Mouse (Mus musculus): ENCODE measurements at regions not wholly inside any gene's neighbourhood (a gene's known extent, or its start where the extent isn't known, plus 50 kb on each side); places are given as distances from the start of the nearest gene placed in this dataset.
"Not testable (repeated sequence)": the region's sequence is repeated elsewhere in the genome, so short reads cannot be mapped to it uniquely, and the experiment has no call there.

DNA sequence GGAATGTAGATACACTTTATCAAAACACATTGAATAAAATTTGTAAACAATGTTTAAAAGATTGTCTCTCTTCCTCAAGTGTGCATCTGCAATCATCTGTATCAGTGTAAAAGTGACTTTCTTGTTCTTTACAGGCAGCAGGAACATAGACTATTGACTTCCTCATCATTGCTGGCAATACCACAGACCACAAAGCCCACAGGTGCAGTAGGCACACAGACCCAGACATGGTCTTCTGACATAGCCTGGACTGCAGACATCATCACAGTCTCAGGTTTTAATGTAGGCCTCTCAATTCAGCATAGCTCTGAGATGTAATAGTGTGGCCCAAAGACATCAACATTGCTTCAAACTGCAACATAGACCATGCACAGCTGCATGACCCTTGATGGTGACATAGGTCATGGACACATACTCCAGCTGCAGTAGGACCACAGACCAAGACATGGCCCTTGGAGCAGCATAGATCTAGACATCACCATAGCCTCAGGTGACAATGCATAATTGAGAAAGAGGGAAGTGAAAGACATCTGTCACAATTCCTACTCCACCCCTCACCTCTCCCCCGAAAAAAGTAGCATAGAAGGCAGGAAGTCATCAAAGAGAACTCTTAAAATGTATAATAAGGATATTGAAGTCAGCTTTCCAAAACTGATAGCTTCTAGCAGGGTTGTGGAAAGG lies 74.1 kb upstream of the Speer2 start:
- no peak for DNase-seq (ENCODE audit: extremely low read depth, low read depth)

GRCm38 (mm10) chr16:69943635-69944034 lies 80.1 kb upstream of the Speer2 start:
- no peak for DNase-seq (ENCODE audit: extremely low read depth, low read depth)

DNA sequence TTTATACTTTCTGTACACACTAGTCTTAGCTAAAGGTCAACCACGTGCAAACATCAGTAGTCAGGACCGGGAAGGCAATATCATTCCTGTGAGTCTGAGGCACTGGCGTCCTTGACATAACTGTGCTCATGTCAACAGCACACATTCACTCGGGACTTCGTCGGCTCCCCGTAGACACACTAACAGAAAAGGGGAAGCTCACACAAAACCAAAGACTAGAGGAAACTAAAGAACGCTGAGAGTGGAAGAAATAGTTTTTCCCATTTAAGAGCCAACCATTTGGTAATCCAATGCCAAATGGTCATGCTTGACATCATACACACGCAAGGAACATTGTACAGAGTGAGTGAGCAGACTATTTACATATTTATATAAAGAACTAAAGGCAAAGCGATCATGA lies 85.2 kb upstream of the Speer2 start:
- DNase-seq (ENCODE audit: extremely low read depth, low read depth): no peak

- DNase-seq (ENCODE audit: extremely low read depth, low read depth): no peak
These were observed 85.8 kb upstream of the Speer2 start for GRCm38 (mm10) chr16:69949339-69949738.

- DNase-seq (ENCODE audit: extremely low read depth, low read depth): no peak
These were observed 88.0 kb upstream of the Speer2 start for GRCm38 (mm10) chr16:69951581-69951980.

DNA sequence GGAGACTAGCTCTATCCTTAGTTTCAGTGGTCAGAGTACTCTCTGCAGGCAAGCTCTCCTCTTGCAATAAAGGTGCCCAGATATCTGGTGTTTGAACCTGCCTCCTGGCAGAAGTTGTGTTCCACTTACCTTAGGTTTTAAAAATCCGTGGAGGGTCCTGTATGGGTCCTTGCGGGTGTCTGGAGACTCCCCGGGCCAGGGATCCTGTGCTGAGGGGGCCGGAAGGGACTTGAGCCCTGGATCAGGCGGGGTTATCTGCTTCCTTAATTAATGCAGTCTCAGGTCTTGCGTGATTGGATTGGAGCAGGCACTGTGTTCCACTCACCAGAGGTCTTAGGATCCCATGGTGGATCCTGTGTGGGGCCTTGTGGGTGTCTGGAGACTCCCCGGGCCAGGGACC lies 103.0 kb upstream of the Speer2 start:
- DNase-seq (ENCODE audit: extremely low read depth, low read depth): not testable (repeated sequence)

DNA sequence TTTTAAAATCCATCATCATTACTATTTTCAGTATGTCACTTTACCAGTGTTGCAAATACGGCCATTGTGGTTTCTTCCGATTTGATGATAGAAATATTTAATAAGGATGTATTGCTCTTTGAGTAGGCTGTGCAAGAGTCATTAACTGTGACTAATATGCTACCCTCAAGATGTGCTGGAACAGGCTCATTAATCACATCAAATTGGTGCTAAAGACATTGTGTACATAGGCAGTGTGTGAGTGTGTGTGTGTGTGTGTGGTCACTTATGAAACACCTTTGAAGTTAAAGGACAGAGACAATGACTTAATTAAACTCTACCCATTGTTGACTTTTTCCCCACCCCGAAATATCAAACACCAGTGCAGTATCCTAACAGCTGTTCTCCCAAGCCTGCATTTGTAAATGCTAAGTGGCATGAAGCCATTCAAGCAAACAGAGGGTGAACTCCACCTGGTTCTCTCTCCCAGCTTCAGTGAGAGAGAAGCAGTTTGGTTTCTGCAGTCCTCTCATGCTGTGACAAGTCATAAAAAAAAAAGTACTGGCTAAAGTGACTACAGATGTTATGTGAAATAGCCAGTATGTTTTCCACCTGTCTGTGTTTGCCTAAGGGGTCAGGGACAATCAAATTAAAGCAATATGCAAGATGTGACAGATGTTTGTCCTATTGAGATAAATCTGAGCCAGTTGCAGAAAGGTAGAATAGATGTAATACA lies 116.4 kb upstream of the Speer2 start:
- DNase-seq (ENCODE audit: extremely low read depth, low read depth): no peak

GRCm38 (mm10) chr16:69984320-69984719 lies 120.8 kb upstream of the Speer2 start:
- DNase-seq (ENCODE audit: extremely low read depth, low read depth): no peak

GRCm38 (mm10) chr16:69991907-69992470 lies 128.4 kb upstream of the Speer2 start:
- DNase-seq (ENCODE audit: extremely low read depth, low read depth): no peak

DNA sequence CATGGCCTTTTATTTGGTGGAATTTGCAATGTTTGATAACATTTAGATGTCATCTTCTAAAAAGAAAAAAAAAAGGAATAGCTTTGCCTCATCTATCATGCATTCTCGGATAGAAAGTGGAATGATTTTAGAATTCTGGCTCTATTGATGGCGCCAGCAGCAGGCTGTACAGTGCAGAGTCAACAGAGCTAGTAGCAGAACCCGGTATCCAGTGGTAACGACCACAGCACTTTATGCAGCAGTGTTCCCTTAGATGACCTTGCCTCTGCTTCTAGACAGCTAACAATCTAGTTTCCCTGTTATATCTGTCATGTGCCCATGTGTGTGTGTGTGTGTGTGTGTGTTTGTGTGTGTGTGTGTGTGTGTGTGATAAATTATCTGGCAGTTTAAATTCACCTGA lies 129.2 kb upstream of the Speer2 start:
- DNase-seq (ENCODE audit: extremely low read depth, low read depth): no peak

GRCm38 (mm10) chr16:70006863-70007262 lies 143.3 kb upstream of the Speer2 start:
- DNase-seq (ENCODE audit: extremely low read depth, low read depth): no peak

DNA sequence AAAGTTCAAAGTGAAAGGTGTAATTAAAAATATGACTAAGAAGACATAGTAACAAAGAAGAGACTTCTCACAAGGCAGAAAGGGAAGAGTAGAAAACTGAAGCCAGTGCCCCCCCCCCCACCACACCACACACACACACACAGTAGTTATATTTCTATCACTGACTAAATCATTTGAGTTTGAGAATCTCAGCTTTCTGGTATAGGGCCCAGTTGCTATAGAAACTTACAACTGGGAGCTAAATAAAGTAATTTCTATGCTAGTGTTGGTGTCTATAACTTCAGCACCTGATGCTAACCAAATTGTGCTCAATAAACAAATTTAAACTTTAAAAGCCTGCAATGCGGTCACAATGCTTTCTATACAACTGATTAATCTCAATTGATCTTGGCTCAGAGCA lies 153.4 kb upstream of the Speer2 start:
- no peak for DNase-seq (ENCODE audit: extremely low read depth, low read depth)

- DNase-seq (ENCODE audit: extremely low read depth, low read depth): no peak
These were observed 156.0 kb upstream of the Speer2 start for GRCm38 (mm10) chr16:70019564-70019963.

GRCm38 (mm10) chr16:70021436-70021835 lies 157.9 kb upstream of the Speer2 start:
- DNase-seq (ENCODE audit: extremely low read depth, low read depth): no peak

DNA sequence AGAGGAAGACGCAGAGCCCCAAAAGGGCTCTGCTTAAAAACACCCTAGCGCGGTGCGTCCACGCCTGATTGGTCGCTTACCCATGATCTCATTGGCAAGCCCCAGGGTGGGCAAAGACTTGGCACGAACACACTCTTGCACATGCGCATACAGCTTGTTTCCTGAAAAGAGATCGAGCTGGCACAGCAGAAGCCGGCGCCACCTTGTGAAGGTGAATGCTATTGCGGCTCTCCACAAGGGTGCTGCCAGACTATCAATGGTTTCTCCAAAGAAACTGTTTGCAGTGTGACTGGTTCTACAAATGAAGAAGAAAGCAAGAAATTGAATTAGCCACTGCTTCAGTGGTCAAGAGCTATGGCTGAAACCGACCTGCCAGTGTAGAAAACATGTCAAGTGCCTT lies 165.1 kb upstream of the Speer2 start:
- no peak for DNase-seq (ENCODE audit: extremely low read depth, low read depth)

GRCm38 (mm10) chr16:70045547-70045946 lies 182.0 kb upstream of the Speer2 start:
- no peak for DNase-seq (ENCODE audit: extremely low read depth, low read depth)

GRCm38 (mm10) chr16:70046009-70046408 lies 182.5 kb upstream of the Speer2 start:
- DNase-seq (ENCODE audit: extremely low read depth, low read depth): no peak

DNA sequence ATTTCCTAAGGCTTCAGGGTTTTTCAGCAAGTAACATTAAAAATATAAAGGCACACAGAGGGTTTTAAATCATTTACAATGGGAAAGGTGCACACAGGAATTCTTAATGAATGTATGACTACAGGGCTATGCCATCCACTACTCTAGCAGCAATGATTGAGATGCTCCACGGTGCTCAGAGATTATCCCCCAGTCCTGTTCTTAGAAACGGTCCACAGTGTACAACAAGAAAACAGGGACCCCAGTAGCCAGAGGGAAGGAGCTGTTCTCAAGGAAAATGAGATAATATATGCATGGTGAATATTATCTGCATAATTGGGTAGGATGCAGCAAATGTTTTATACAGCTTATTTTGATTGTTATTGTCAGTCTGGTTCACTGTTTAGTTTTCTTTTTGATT lies 186.3 kb upstream of the Speer2 start:
- no peak for DNase-seq (ENCODE audit: extremely low read depth, low read depth)

DNA sequence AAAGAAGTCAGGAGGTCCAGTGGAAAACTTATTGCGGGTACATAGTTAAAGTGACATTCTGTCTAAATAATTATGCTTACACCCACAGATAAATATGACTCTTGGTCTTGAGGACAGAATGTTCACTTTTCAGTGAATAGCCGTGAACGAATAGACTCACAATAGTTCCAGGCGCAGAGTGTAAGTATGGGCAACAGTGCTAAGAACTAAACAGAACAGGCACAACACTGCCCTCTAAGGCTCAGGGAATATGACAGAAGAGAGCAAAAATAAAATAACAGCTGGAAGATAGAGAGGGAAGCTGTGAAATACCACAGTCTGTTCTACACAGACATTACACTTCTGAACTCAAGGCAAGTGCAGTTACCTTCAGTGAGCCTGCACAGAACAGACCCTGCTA lies 207.9 kb upstream of the Speer2 start:
- no peak for DNase-seq (ENCODE audit: extremely low read depth, low read depth)

DNA sequence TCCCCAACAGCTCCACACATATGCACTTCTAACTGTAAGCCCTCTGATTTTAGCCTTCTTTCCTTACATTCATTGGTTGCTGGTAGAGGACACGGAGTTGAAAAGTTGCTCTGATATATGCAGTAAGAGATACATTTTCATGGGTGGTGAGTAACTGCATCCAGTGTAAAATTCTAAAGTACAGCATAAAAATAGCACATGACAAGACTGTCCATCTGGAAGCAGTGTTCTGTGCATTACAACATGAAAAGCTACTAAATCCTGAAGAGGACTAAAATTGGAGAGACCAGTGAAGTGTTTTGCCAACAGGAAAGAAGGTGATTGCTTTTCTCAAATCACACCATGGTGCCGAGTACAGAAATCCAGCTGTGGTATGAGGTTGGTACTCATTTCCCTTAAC lies 210.2 kb upstream of the Speer2 start:
- no peak for DNase-seq (ENCODE audit: extremely low read depth, low read depth)

- no peak for DNase-seq (ENCODE audit: extremely low read depth, low read depth)
These were observed 216.0 kb upstream of the Speer2 start for GRCm38 (mm10) chr16:70079497-70079896.

DNA sequence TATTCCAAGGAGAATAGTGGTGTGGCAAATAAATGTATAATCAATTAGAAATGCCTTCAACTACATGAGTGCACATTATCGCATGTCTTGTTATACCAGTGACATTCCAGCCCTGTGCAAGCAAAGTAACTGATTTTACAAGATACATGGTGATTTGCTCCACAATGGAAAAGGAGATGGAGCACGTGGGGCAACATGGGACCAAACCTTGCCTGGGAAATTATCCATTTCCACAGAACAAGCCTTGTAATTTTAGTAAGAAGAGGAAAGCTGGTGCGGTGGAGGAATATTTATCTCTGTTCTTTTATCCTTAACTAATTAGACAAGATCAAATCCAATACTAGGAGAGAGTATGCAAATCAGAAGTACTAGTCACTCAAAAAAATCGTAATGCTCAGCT lies 222.5 kb upstream of the Gbe1 start:
- DNase-seq (ENCODE audit: extremely low read depth, low read depth): no peak

- DNase-seq (ENCODE audit: extremely low read depth, low read depth): no peak
These were observed 221.8 kb upstream of the Gbe1 start for GRCm38 (mm10) chr16:70091963-70092362.

Measured in MEL-GATA-1-ER (cell line).